Mouse (Mus musculus) gastrocnemius, postnatal 10 days (tissue): ENCODE data around the gene Chd5. TPM values are rescaled to one million over a fixed set of nuclear protein-coding genes. Genes with fewer than 3 reads are reported as not detected.
A peak's percentile ranks its signal among the peaks of the same experiment; 100 is the strongest.

Experiments
- DNase-seq: peaks from one replicate; pipeline ENCODE4 v3.0.0; 2021; ENCODE audit warnings: mixed read lengths
- long read RNA-seq, 2 experiments: library from polyadenylated mRNA; stranded (forward); transcript quantifications; one replicate each; pipeline ENCODE4 v2.0.0; 2021
- total RNA-seq, 2 experiments: library from RNA; stranded (reverse); gene quantifications; 2 replicates each; pipeline ENCODE4 v1.2.3; 2021

The Chd5 gene
- total RNA-seq, result under 1 TPM; 0.36 to 0.56 TPM
- long read RNA-seq, experiment 1, partial matches to known transcripts, result 0 of 1 reads
- long read RNA-seq, experiment 1, other reads (novel, unspliced or antisense), result 1 of 1 reads
- long read RNA-seq, experiment 2, partial matches to known transcripts, result 1 of 1 reads
- long read RNA-seq, experiment 2, other reads (novel, unspliced or antisense), result 0 of 1 reads

DNA sequence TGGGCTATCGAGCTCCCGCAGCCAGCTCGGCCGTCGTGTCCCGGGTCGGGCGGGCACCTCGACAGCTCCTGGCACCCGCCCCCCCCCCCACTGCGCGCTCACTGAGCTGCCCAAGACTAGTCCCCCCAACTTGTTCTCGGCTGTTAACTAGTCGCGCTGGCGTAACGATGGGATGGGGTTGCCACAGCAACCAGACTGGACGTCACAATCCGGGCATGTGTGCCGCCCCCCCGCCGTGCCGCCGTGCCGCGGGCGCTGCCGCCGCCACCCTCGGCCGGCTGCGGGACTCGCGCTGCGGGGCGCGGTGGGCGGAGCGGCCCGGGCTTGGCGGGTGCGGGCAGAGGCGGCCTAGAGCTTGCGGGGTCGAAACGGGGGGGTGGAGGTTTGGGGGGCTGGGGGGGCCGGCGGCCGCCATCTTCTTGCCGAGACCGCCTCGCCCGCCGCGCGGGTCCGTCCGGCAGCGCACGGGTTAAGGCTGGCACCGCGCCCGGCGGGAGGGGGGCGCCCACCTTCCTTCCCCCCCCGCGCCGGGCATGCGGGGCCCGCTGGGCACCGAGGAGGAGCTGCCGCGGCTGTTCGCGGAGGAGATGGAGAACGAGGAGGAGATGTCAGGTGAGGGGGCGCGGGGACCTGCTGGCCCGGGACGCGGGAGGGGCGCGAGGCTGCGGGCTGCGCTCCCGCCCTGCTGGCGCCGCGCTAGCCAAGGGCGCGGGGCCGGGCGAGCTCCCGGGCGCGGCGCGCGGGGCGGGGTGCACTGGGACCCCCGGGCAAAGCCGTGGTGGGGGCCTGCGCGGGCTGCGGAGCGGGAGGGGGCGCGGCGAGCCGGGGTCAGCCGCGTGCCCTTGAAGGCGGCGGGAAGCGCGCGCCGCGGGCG is at the start of gene Chd5:
Gene Chd5, plus strand, starts transcription at position 233 of the 874 bp plus-strand sequence.
- no peak for DNase-seq

DNA sequence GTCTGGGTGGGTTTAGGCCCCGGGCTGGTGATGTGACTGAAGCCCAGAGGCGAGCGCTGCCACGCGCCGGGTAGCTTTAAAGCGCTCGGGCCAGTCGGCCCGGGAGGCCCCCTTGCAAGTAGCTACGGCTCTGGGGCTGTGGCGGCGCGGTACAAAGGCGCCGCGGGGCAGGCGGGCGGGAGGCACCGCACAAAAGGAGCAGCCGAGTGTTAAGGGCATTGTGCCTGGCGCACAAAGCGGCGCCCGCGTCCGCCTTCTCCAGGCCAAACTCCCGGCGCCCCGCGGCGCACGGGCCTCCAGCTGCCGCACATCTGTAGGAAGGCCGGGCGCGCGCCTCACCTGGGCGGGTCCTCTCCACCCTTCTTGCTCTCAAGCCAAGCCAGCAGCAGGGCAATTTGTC is 48.1 kb upstream of the Chd5 start:
- no peak for DNase-seq

DNA sequence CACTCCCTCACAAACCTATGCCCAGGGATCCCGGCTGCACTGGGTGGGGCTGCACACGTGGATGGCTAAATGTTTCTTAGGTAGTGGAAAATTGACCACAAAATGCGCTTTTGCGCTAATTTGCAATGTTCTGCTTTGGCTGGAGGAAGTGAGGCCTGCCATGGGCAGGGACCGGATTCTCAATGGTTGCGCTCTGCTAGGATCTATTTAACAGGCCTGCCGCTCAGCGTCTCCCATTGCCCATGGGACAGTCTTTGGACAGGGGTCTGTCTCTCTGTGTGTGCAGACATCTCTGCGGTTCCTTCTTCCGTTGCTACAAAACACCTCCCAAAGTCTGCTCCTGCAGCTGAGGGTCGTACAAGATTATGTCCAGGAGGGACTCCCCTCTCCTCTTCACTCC is 47.5 kb upstream of the Chd5 start:
- DNase-seq, result no peak

DNA sequence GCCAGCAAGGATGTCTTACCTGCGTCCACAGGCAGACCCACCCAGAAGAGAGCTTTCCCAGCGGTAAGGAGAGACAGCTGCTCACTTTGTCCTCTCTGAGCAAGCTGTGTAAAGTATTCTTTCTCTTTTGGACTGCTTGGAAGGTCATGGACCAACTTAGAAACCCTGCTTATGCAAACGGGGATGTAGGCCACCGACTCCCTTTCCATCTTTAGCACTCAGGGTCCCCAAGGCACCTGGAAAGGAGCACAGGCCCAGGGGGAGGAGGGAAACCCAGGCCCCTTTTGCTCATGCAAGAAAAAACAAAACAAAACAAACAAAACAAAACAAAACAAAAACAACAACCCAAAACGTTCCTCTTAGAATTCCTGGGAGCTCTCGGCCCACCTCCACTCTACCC is 46.9 kb upstream of the Chd5 start, which contains the start of gene Hes3:
Gene Hes3, minus strand, starts transcription at position 101 of the 400 bp plus-strand sequence.
- DNase-seq, result no peak

DNA sequence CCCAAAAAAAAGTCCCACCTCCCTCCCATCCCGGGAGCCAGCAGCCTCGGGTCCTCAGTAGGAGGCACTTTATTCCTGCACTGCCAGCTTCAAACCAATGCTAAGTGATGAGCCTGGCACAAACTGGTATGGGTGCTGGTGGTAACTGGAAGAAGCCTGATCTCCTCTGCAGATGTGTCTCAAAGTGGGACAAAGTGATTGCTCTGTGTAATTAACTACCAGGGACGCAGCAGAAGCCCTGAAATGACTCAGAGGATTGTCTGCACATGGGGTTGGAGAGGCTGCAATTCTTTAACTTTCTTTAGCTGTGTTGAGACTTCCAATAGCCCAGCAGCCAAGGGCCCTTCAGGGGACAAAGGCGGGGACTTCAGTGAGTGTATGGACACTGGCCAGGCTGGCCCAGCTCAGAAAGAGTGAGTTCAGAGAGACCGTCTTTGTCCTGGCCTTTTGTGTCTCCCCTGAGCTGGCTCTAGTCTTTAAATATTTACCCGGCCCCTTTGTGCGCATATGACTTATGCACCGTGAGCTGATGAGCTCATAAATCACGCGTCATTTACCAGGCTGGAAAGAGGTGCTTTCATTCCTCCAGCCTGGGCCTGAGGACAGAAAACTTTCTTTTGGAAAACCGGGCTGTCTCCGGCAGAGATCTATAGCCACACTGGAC is 46.2 kb upstream of the Chd5 start:
- no peak for DNase-seq

DNA sequence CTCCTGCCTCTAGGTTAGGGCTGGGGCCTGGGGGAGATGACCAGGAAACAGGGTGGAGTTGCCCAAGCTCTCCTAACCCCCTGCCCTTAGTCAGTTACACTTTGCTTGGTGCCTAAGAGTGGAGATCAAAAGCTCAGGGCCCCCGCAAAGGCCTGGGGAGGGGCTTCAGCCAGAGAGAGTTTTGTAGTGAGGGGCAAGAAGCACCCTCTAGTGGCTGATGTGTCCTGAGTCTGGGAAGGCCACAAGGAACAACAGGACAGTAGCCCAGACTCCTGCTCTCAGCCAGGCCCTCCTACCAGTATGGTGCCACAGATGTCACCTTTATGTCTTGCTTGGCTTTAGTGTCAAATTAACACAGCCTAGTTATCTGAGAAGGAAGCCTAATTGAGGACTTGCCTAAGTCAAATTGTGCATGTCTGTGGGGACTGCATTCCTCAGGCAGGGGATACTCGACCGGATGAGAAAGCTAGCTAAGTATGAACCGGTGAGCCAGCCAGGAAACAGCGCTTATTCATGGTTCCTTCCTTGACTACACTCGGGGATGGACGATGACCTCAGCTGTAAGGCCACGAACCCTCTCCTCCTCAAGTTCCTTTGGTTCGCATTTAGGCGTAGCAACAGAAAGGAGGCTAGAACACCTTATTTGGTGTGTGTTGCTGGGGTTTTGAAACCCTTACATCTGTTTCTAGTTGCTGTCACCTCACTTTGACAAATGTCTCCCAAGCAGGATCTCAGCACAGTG is 44.1 kb upstream of the Chd5 start:
- DNase-seq, result no peak

DNA sequence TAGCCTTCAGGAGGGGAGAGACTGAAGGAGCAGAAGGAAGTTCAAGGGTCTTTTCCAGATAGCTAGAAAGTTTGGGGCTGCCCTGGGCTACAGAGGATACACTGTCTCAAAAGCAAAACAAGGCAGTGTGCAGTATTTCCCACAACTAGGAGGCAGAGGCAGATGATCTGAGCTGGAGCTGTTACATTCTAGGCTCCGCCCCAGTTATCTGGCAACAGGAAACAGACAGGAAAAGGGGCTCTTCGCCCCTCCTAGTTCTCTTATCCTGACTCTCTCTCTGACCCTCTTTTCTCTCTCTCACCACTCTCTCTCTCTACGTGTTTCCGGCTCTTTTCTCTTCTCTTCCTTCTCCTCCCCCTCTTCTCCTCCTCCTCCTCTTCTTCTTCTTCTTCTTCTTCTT is 42.5 kb upstream of the Chd5 start:
- no peak for DNase-seq

DNA sequence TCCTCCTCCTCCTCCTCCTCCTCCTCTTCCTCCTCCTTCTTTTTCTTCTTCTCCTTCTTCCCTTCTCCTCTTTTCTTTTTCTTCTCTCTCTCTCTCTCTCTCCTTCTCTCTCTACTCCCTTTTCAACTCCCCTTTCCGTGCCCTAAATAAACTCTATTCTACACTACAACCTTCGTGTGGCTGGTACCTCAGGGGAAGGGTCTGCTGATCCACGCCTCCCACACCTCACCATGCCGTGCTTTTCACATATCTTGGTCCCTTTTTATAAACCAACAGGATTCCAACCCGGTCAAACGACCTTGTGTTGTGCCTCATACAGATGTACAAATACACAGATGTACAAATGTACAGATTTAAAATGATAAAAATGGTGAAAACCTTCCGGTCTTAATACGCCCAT is 42.1 kb upstream of the Chd5 start:
- DNase-seq, result no peak

DNA sequence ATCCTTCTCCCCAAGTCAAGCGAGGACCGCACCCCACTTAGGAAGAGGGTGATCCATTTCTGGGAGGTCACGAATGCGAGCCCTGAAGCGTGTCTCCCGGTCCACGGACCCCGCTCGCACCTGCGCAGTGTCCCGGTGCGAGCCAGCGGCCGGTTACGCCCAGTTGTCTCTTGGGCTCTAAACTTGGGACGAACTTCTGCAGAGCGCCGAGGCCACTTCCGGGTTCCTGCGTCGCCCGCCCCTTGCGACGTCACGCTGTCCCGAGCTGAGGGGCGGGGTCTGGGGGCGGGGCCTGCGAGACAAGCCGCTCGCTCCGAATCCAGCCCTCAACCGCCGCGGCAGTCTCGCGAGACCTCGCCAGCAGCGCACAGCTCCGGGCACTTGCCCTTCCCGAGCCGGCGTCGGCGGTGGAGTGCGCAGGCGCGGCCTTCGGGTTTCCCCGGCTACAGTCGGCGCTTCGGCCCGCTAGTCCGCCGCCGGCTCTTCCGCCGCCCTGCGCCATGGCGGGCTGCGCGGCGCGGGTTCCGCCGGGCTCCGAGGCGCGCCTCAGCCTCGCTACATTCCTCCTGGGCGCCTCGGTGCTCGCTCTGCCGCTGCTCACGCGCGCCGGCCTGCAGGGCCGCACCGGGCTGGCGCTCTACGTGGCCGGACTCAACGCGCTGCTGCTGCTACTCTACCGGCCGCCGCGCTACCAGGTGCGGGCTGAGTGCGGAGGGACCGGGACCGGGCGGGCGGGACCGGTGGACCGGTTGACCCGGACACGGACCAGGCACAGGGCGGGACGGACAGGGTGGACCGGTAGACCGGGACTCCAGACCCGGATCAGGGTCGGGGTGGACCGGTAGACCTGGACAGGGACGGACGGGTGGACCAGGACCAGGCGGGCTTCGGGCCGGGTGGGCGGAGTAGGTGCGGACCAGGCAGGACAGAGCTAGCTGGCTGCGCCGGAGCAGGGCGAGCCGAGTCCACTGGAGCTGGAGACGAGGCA is 41.3 kb upstream of the Chd5 start, which contains the start of gene Icmt:
Gene Icmt, plus strand, starts transcription at position 354 of the 988 bp plus-strand sequence.
- DNase-seq, result peak; percentile 100

DNA sequence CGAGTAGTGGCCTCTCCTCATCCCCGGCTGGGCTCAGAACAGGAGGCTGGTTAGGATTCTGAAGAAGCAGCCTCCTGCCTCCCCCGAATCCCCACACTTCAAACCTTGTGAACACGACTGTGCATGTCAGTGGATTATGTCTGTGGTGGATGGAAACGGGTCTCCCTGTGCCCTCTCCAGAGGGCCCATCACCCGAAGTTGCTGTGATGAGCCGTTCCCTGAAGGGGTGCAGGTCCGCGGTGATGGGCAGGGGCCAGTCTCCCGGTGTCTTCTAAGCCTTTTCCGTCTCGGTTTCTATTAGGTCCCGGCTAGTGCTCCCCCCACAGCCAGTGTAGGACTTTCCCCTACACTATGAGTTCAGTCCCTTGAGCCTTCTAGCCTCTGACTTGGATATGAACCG is 39.6 kb upstream of the Chd5 start:
- DNase-seq, result no peak

DNA sequence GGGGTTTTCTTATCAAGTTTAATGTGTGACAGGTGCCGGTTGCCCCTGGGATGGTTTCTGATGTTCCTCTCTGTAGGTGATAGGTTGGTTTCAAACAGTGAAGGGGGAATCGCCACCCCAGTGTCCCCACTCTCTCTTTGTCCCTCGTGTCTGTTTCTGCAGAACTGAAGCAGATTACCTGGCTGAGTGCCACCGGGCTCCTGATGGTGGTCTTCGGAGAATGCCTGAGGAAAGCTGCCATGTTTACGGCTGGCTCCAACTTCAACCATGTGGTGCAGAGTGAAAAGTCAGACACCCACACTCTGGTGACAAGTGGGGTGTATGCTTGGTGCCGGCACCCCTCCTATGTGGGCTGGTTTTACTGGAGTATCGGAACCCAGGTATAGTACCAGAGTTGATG is 38.1 kb upstream of the Chd5 start:
- no peak for DNase-seq

DNA sequence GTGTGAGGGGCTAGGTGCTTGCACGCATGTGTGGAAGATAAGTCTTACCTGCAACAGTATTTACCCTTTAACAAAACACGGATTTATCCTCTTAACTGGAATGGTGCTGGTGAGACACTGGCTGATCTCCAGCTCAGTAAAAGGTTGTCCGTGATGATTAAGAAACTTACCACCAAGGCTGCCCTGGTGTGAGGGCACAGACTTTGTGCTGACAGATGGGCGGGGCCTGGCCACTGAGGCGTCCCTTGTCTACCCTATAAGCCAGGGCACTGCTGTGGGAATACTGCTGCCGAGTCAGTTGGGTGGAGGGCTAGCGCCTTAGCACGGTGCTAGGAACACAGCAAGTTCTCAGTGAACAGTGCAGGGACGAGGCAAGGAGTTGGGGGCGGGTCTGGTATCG is 36.4 kb upstream of the Chd5 start:
- DNase-seq, result no peak

DNA sequence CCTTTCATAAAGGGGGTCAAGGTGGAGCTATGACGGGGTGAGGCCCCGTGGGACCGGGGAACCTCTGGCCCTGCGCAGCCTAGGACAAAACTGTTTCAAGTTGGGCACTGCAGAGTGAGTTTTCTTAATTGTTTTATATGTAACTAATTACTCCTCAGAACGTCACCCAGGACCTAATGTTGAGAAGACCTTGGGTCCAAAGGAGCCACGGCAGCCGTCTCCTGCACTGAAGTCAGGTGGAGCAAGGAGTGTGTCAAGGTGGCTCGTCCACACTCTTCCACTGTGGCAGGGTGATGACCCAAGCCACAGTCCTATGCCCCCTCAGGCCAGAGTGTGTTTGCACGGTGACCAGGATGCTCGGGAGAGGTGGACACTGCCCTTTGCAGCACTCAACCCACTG is 35.3 kb upstream of the Chd5 start:
- no peak for DNase-seq

DNA sequence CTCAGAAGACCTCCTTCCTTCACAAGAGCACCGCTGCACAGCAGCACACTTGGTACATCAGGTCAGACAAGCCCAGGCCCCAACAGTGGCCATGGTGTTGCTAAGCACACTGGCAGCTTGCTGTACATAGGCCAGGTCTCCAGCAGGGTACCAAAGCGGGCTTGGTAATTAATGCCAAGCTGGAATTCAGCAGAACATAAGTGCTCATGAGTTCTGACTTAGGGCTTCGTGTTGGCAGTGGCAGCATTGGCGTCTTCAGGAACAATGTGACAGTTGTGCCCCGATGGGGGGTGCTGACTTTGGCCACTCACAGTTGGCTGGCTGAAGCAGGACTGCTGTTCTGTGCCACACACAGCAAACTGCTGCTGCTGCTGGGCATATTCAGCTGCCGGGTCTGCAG is 33.8 kb upstream of the Chd5 start:
- no peak for DNase-seq

DNA sequence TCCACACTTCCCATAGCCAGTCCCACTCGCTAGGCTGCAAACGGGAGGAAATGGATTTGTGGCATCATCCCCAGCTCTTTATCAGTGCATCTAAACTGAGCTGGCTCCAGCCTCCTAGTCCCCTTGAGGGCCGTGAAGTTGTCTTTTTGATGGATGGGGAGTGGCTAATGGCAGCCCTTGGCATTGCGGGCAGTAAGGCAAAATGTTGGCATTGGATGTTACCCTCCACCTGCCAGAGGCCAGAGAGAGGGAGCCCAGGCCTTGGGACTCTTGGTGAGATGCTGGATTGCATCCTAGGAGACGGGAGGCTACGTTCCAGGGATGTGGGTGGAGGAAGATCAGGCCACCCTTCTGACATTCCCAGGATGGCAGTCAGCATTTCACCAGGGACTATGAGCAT is 32.5 kb upstream of the Chd5 start:
- DNase-seq, result no peak

DNA sequence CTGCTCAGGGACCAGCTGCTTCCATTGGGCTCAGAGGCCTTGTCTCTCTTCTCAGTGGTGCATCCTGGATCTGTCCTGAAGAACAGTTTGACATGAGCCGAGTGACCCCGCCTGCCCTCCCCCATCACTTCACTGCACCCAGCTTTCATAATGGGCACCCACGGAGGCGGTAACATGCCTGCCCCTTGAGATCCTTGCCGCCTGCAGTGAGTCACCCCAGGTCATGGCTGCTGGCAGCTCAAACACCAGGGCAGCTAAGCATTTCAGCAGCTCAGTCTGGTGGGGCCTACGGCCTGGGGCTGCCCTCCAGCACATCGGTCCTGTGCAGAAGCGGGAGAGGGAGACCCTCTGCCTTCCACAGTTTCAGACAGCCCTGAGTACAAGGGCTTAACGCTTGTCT is 30.9 kb upstream of the Chd5 start:
- no peak for DNase-seq

DNA sequence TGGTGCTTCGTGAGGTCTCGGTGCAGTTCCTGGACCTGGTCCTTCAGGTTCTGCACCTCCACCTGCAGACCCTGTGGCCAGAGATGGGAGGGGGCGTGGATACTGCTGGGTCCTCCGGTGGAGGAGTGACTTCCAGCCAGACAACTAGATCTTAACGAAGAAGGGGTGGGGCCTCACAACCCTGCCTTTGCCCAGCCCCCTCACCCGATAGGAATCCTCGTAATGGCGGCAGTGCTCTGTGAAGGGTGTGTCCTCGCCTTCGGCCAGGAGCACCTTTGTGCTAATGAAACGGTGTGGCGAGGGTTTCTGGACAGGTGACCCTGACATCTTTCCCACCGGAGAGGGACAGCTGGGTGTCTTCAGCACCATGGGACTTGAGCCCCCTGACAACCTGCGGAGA is 26.3 kb upstream of the Chd5 start:
- no peak for DNase-seq

DNA sequence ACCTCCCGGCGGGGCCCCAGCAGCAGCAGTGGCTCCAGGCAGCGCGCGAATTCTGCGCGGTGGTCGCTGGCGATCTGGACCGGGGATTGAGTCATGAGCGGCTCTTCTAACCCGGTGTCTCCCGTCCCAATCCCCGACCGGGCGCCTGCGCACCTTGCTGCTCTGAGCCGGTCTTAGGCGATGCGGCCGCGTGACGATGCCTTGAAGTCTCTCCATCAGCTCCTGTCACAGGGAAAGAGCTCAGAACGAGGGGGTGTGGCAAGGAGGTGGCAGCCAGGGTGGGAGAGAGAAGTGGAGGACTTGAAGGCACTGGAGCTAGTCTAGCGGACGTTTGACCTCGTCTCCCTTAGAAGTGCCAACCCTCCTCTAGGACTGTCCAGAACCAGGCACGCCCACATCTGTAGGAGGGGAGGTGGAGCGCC is 25.2 kb upstream of the Chd5 start:
- no peak for DNase-seq

DNA sequence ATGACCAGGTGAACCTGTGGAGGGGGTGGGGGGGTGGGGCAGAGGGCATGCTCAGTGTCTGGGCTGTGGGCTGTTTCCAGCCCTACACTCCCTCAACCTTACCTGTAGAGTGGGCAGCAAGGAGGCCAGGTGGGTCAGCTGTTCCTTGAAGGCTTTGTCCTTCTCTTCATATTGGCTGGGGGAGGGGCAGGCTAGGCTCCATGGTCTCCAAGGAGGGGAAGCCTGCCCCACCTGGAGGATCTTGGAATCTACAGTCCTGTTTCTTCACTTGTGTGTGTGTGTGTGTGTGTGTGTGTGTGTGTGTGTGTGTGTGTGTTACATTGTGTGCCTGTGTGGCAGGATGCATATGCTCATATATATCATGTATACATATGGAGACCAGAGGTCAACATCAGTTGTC is 24.5 kb upstream of the Chd5 start:
- DNase-seq, result no peak

DNA sequence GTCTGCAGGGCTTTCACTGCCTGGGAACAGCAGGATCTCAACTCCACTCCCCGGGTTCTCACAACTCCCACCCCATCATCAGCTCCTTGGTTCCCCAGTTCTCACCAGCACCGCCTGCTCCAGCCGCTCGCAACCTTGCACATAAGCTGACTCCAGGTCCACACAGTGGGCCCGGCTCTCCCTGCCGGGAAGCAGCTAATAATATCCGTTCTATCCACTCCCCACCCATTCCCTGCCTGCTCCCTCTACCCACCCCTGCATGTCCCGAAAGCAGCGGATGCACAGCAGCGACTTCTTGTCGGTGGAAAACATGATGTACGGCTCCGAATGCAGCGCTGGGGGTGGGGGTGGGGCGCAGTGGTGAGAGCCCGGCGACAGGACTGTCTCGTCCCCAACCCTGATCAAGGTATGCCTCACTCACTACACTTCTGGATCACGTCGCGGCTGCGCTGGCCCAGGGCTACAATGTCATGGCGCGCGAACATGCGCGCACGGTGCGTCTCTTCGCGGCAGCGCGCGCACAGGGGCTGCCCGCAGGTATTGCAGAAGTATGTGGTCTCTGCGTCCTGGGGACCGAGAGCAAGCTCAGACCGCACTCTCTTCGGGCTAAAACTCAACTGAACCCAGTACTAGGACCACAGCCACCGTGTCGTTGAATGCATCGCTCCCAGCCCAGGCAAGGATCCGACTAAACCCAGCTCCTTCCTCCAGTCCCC is 22.8 kb upstream of the Chd5 start:
- no peak for DNase-seq

DNA sequence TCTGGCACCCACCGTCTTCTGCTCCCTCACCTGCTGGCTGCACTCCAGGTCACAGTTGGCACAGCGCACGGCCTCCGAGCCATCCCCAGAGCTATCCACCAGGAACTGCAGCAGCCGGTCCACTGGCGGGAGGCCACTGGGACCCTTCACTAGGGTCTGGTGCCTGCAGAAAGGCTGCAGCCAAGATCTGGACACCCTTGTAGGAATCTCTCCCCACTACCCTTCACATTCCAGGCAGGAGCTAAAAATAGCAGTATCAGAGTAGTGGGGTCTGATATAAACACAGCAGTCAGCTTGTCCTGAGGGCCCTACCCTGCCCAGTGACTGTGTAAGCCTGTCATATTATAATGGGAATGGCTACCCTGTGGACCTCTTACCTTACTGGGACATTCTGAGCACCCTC is 20.8 kb upstream of the Chd5 start:
- no peak for DNase-seq
